Mouse (Mus musculus) midbrain, embryonic 14.5 days (tissue): ENCODE data around the gene Usp12. TPM values are rescaled to one million over a fixed set of nuclear protein-coding genes. Genes with fewer than 3 reads are reported as not detected.
"Not testable (repeated sequence)": the region's sequence is repeated elsewhere in the genome, so short reads cannot be mapped to it uniquely, and the experiment has no call there.

ENCODE experiments used
- ATAC-seq: fragments of 200-750 bp; cut with Nextera tagmentation; 2 replicates; pipeline ENCODE4 v1.8.0; 2017; ENCODE audit warnings: moderate number of reproducible peaks, moderate library complexity; ENCODE audit not compliant: low FRiP score, low TSS enrichment
- DNase-seq: peaks from one replicate; pipeline ENCODE4 v3.0.0-alpha.2; 2015
- H3K27ac ChIP-seq: fragments of 300-500 bp; sonication (generic); replicated peaks from 2 replicates; pipeline ENCODE4 v1.5.1; 2014; ENCODE audit warnings: mild to moderate bottlenecking, low read depth, low read length, moderate library complexity
- H3K27me3 ChIP-seq: fragments of 300-500 bp; sonication (generic); 2 replicates; pipeline ENCODE4 v1.6.1; 2014; ENCODE audit warnings: low read length, control low read depth, mixed read lengths; ENCODE audit not compliant: control insufficient read depth, insufficient read depth
- H3K36me3 ChIP-seq: fragments of 300-500 bp; sonication (generic); 2 replicates; pipeline ENCODE4 v1.6.1; 2014; ENCODE audit warnings: low read length, control low read depth; ENCODE audit not compliant: control insufficient read depth, insufficient read depth
- H3K4me1 ChIP-seq: fragments of 300-500 bp; sonication (generic); 2 replicates; pipeline ENCODE4 v1.6.1; 2014; ENCODE audit warnings: mild to moderate bottlenecking, antibody characterized with exemption, low read length, control low read depth; ENCODE audit not compliant: control insufficient read depth, insufficient read depth
- H3K4me2 ChIP-seq: fragments of 300-500 bp; sonication (generic); 2 replicates; pipeline ENCODE4 v1.6.1; 2014; ENCODE audit warnings: mild to moderate bottlenecking, low read length, moderate library complexity
- H3K4me3 ChIP-seq: fragments of 300-500 bp; sonication (generic); replicated peaks from 2 replicates; pipeline ENCODE4 v1.5.1; 2014; ENCODE audit warnings: low read depth, low read length
- H3K9ac ChIP-seq: fragments of 300-500 bp; sonication (generic); replicated peaks from 2 replicates; pipeline ENCODE4 v1.6.1; 2014; ENCODE audit warnings: mild to moderate bottlenecking, low read length, moderate library complexity
- H3K9me3 ChIP-seq: fragments of 300-500 bp; sonication (generic); 2 replicates; pipeline ENCODE4 v1.6.1; 2016; ENCODE audit warnings: low read length, control low read depth, mixed read lengths; ENCODE audit not compliant: control insufficient read depth
- WGBS: fragments of 180-500 bp; shearing (Covaris S2); extraction: QIAGEN DNeasy Blood & Tissue Kit; methylation state at CpG from one replicate; pipeline ENCODE4 v1.1.7; 2014; 5-methylcytosine and 5-hydroxymethylcytosine counted together
- polyA plus RNA-seq: library from polyadenylated mRNA; unstranded; fragments of >200 nt; fragmentation: Nextera tagmentation; extraction: Ambion mirVana; gene quantifications from 2 replicates; pipeline ENCODE4 v1.2.1, GENCODE M21; 2014

The Usp12 gene
- polyA plus RNA-seq, 1 experiment from 2014 or later, result 11.2 TPM

GRCm38 (mm10) chr5:146749857-146750256 is 44.9 kb downstream of the Usp12 start:
- DNase-seq, result no peak
- H3K4me2 ChIP-seq, result no peak overlapping the region
- no peak overlapping the region for H3K27ac ChIP-seq
- no peak for ATAC-seq
- H3K9me3 ChIP-seq, result no peaks in the 10 kb centered on the region
- 79% methylated on average over 5 of the region's 5 CpGs for WGBS
- H3K4me3 ChIP-seq, result no peak overlapping the region
- no peaks in the 10 kb centered on the region for H3K4me1 ChIP-seq
- H3K36me3 ChIP-seq, result peaks cover 46% of the 10 kb centered on the region
- no peaks in the 10 kb centered on the region for H3K27me3 ChIP-seq
- H3K9ac ChIP-seq, result no peak overlapping the region

- peaks cover 50% of the 10 kb centered on the region for H3K36me3 ChIP-seq
Measured at GRCm38 (mm10) chr5:146736970-146737495, 57.8 kb downstream of the Usp12 start.

GRCm38 (mm10) chr5:146736348-146736747 is 58.5 kb downstream of the Usp12 start:
- H3K27me3 ChIP-seq, result no peaks in the 10 kb centered on the region
- no peak overlapping the region for H3K9ac ChIP-seq
- H3K27ac ChIP-seq, result no peak overlapping the region
- H3K9me3 ChIP-seq, result no peaks in the 10 kb centered on the region
- DNase-seq (no peak), ATAC-seq (no peak)
- WGBS, result 83% methylated on average over 18 of the region's 18 CpGs
- no peaks in the 10 kb centered on the region for H3K4me1 ChIP-seq
- peaks cover 50% of the 10 kb centered on the region for H3K36me3 ChIP-seq
- no peak overlapping the region for H3K4me3 ChIP-seq
- no peak overlapping the region for H3K4me2 ChIP-seq

More at GRCm38 (mm10) chr5:146736970-146737495, 57.8 kb downstream of the Usp12 start:
- no peak for ATAC-seq
- Histone ChIP-seq H3K4me2 (no peak overlapping the region), H3K9me3 (no peaks in the 10 kb centered on the region), H3K27ac (no peak overlapping the region), H3K4me1 (no peaks in the 10 kb centered on the region), H3K4me3 (no peak overlapping the region), H3K9ac (no peak overlapping the region), H3K27me3 (no peaks in the 10 kb centered on the region)
- 70% methylated on average over 9 of the region's 9 CpGs for WGBS
- DNase-seq, result no peak

- 95% methylated on average over 1 of the region's 9 CpGs for WGBS
- not testable (repeated sequence) for DNase-seq, H3K4me1 ChIP-seq, H3K9me3 ChIP-seq, ATAC-seq, H3K27ac ChIP-seq, H3K4me3 ChIP-seq, H3K27me3 ChIP-seq, H3K9ac ChIP-seq, H3K4me2 ChIP-seq
- H3K36me3 ChIP-seq, result peaks cover 46% of the 10 kb centered on the region
Measured at GRCm38 (mm10) chr5:146735054-146735453, 59.8 kb downstream of the Usp12 start.

GRCm38 (mm10) chr5:146733888-146734640 is 60.7 kb downstream of the Usp12 start:
- 84% methylated on average over 12 of the region's 12 CpGs for WGBS
- Histone ChIP-seq H3K9me3 (no peaks in the 10 kb centered on the region), H3K4me2 (no peak overlapping the region), H3K36me3 (peaks cover 37% of the 10 kb centered on the region), H3K27me3 (no peaks in the 10 kb centered on the region), H3K4me3 (no peak overlapping the region), H3K9ac (no peak overlapping the region), H3K27ac (no peak overlapping the region), H3K4me1 (no peaks in the 10 kb centered on the region)
- no peak for DNase-seq
- ATAC-seq, result no peak

GRCm38 (mm10) chr5:146733372-146733771 is 61.4 kb downstream of the Usp12 start:
- no peaks in the 10 kb centered on the region for H3K27me3 ChIP-seq
- no peaks in the 10 kb centered on the region for H3K9me3 ChIP-seq
- no peak for DNase-seq
- H3K36me3 ChIP-seq, result peaks cover 32% of the 10 kb centered on the region
- no peaks in the 10 kb centered on the region for H3K4me1 ChIP-seq
- H3K27ac ChIP-seq, result no peak overlapping the region
- no peak overlapping the region for H3K9ac ChIP-seq
- no peak overlapping the region for H3K4me3 ChIP-seq
- no peak for ATAC-seq
- WGBS, result 74% methylated on average over 7 of the region's 7 CpGs
- H3K4me2 ChIP-seq, result no peak overlapping the region

GRCm38 (mm10) chr5:146727006-146727405 is 67.8 kb downstream of the Usp12 start:
- ATAC-seq (no peak), DNase-seq (no peak)
- H3K4me2 ChIP-seq, result no peak overlapping the region
- no peaks in the 10 kb centered on the region for H3K4me1 ChIP-seq
- no peak overlapping the region for H3K9ac ChIP-seq
- no peaks in the 10 kb centered on the region for H3K27me3 ChIP-seq
- no peaks in the 10 kb centered on the region for H3K9me3 ChIP-seq
- H3K27ac ChIP-seq, result no peak overlapping the region
- WGBS, result 86% methylated on average over 4 of the region's 4 CpGs
- no peak overlapping the region for H3K4me3 ChIP-seq
- no peaks in the 10 kb centered on the region for H3K36me3 ChIP-seq

- 0 out of 2 replicates have a peak overlapping the region, but pooled peaks have one; percentile 13 for H3K27ac ChIP-seq
- no peaks in the 10 kb centered on the region for H3K9me3 ChIP-seq
- no peak overlapping the region for H3K4me2 ChIP-seq
- 60% methylated on average over 3 of the region's 3 CpGs for WGBS
- no peak overlapping the region for H3K4me3 ChIP-seq
- no peaks in the 10 kb centered on the region for H3K36me3 ChIP-seq
- H3K4me1 ChIP-seq, result no peaks in the 10 kb centered on the region
- no peak overlapping the region for H3K9ac ChIP-seq
- no peaks in the 10 kb centered on the region for H3K27me3 ChIP-seq
- ATAC-seq, result no peak
- DNase-seq, result no peak
Measured at GRCm38 (mm10) chr5:146724956-146725355, 69.8 kb downstream of the Usp12 start.

- Histone ChIP-seq H3K4me1 (no peaks in the 10 kb centered on the region), H3K27me3 (no peaks in the 10 kb centered on the region), H3K4me2 (no peak overlapping the region), H3K9me3 (peaks cover 3% of the 10 kb centered on the region; the same call in 1 of the 2 replicates), H3K4me3 (no peak overlapping the region), H3K36me3 (no peaks in the 10 kb centered on the region), H3K9ac (no peak overlapping the region), H3K27ac (no peak overlapping the region)
- DNase-seq (no peak), ATAC-seq (no peak)
- 96% methylated on average over 5 of the region's 5 CpGs for WGBS
Measured at GRCm38 (mm10) chr5:146723452-146723851, 71.4 kb downstream of the Usp12 start.
